Mouse (Mus musculus): ENCODE measurements around the gene Usp33.
A peak's percentile ranks its signal among the peaks of the same experiment; 100 is the strongest.
"Not testable (repeated sequence)": the region's sequence is repeated elsewhere in the genome, so short reads cannot be mapped to it uniquely, and the experiment has no call there.

Usp33 gene

DNA sequence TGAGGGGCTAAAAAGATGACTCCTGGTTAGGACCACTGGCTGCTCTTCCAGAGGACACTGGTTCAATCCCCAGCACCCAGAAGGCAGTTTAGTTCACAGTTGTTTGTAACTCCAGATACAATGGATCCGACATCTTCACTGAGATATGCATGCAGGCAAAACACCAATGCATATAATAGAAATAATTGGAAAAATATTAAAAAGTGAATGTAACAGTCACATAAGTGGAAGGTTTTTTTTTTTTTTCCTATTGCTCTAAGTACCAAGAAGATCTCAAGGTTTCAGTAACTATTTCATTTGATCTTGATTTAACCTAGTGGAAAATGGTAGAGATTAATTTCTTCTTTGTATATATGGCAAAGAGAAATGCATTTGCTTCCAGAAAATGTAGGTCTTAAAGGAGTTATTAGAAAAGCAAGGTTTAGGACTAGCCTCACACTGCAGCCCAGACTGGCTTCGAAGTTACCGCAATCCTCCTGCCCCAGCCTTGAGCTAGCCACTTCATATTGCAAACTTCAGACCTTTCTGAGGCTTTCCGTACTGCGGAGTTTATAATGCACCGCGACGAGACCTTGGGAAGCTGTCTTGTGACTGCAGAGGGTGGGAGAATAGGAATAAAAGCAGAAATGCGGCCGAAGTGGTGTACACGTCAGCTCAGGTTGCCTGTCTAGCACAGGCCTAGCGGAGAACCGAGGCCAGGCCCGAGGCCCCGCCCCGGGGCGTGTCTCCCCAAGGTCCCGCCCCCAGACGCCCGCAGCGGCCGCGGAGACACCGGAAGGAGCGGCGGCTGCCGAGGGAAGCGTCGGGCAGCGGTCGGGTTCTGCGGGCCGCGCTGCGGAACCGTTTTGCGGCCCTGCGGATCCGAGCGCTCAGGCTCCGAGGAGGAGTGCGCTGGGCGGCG lies at the start of gene Usp33:
Usp33 (plus strand) TSS at position 747 of the 901 bp plus-strand sequence.
- peak; percentile 94 for DNase-seq (ENCODE audit: inconsistent ontology term)

DNA sequence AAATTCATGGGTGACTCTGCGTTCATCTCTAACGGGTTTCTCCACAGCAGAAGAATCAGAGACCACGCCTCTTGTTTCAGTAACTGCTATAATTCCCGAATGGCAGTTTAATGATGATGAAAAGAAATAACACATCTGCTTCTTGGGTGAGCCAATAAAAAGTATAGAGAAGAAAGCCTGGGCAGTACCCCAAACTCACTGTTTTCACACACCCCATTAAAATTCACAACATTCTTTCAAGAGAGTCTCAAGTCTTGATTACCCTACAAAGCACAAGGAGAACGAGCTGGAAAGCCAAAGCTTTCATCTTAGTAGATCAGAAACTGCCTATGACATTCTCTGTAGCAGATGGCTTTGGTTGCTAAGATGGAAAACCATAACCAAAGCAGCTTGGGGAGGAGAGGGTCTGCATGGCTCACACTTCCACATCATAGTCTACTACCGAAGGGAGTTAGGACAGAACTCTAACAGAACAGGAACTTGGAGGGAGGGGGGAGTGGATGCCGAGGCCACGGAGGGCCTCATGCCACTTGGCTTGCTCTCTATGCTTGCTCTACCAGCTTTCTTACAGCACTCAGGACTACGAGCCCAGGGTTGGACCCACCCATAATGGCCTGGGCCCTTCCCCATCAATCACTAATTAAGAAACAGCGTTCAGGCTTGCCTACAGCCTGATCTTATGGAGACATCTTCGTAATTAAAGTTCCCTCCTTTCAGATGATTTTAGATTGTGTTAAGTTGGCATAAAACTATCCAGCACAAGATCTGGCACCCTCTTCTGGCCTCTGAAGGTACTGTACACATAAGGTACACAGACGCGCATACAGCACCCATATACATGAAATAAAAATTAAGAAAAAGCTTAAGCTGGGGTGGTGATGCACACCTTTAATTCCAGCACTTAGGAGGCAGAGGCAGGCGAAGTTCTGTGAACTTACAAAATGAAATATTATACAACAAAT lies 45.6 kb upstream of the Usp33 start:
- DNase-seq (ENCODE audit: inconsistent ontology term): no peak

DNA sequence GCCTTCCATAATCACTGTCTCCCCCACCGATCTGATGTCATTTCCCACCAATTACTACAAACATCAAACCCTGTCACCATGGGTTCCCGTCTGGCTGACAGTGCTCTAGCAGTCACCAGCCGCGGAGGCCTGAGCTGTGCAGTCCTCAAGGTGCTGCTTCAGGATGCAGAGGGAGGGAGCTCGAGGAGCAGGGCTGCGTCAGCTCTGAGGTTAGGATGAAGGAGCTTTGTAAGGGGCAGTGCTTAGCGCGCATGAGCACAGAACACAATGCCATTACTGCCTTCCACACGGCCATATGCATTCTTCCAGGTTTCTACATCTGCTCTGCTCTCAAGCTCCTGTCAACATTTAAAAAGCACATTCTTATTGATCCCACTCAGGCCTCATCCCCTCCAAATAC lies 43.3 kb upstream of the Usp33 start:
- no peak for DNase-seq (ENCODE audit: inconsistent ontology term)

DNA sequence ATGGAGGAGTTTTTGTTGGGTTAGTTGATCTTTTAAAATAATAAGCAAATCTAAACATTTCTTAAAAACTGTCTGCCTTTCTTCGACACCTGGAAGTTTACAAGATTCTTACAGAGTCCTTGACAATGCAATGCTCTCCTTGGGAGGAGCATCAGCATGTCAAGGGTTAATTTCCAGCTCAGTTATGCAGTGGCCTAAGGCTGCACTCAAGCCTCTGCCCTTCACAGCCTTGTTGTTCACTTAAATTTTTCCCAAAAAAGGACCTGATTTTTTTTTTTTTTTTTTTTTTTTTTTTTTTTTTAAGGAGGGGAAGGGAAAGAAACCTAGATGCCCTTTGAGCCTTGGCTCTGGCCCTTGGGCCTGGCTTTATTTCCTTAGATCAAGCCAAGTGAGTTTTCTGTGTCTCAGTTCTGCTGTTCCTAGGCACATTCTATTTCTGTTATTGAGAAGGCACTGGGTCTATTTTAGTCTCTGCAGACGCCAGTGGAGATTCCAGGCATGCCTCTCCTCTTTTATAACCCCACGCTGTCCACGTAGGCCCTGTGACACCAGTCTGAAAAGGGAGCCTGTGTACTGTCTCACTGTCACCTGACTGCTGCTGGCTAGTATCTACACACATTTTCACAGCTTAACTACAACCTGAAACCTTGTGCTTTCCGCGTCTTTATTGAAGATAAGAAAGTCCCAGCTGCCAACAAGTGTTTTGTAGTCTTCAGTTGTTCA lies 42.0 kb upstream of the Usp33 start:
- DNase-seq (ENCODE audit: inconsistent ontology term): peak; percentile 80

DNA sequence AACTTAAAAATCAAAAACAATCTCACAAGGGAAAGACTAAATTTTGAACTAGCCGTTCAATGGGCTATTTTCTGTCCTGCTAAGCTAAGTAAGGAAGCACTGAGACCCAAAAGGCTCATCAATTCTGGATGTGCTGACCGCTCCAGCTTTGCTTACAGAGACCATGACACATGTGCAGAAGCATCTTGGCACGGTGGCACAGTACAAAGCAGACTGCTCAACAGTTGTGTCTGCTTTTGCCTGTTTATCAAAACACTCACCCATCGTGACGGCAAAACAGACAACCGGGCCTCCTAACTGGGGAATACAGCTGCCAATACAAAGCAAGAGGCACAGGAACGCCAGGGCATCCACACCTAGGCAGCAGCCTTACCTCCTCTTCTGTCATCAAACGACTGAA lies 41.2 kb upstream of the Usp33 start:
- DNase-seq (ENCODE audit: inconsistent ontology term): no peak

DNA sequence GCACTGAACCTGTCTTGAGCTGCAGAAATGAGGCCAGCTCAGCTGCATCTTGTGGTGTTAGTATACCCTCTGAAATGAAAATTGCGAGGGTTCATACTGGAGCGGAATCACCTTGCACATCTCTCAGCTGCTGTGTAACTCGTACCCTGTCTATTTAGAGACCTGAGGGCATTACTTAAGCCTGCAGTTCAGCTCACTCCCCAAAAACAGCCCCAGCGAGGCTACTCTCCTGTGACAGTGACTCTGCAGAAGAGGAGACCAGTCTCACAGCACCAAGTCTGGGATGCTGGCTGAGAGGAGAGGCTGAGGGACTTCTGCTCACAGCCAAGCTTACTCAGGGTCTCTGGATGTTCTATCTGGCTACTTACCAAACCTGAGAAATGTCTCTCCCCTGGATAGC lies 40.3 kb upstream of the Usp33 start:
- no peak for DNase-seq (ENCODE audit: inconsistent ontology term)

DNA sequence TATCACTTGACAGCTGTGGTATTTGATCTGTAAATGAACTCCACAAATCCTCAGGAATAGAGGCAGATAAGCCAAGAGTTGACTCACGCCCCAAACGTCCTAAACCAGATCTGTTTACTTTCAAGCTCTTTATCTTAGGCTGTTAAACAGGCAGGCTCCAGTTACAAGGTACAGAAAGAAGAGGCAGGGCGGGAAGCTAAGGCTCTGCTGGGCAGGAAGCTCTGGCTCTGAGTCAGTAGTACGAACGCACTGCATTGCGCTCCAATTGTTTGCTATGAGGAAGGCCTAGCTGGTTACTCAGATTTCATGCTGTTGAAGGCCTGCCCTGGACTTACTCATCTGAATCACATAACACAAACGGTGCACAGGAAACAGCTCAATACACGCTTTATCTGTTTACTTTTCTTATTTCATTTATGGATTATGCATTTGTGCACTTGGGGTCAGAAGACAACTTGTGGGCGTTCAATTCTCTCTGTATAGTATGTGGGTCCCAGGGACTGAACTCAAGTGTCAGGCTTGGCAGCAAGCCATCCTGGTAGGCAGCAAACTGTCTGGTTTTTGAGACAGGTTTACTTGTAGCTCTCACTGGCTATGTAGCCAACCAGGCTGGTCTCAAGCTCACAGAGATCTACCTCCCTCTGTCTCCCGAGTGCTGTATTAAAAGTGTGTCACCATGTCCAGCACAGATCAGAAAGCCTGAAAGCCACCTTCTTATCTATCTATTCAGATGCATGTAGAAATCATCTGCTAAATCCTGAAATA lies 37.6 kb upstream of the Usp33 start:
- DNase-seq (ENCODE audit: inconsistent ontology term): peak; percentile 80

DNA sequence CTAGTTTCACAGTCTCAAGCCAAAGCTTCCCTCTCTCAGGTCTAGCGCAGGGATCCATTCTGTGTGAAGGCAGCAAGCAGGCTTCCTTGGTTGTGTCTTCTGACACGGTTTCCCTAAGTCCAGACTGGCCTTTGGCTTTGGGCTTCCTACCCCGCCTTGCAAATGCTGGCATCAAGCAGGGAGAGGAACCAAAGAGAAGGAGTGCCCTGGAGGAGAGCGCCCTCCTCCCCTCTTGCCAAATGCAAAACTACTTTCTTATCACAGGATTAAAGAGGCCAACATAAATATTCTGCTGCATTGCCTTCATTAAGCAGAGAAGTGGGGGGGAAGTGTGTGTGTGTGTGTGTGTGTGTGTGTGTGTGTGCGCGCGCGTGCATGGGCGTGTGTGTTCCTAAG lies 37.0 kb upstream of the Usp33 start:
- no peak for DNase-seq (ENCODE audit: inconsistent ontology term)

DNA sequence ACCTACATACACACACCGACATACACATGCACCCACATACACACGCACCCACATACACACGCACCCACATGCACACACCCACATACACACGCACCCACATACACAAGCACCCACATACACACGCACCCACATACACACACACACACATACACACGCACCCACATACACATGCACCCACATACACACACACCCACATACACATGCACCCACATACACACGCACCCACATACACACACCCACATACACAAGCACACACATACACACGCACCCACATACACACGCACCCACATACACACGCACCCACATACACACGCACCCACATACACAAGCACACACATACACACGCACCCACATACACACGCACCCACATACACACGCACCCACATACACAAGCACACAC lies 31.6 kb upstream of the Usp33 start:
- not testable (repeated sequence) for DNase-seq (ENCODE audit: inconsistent ontology term)

DNA sequence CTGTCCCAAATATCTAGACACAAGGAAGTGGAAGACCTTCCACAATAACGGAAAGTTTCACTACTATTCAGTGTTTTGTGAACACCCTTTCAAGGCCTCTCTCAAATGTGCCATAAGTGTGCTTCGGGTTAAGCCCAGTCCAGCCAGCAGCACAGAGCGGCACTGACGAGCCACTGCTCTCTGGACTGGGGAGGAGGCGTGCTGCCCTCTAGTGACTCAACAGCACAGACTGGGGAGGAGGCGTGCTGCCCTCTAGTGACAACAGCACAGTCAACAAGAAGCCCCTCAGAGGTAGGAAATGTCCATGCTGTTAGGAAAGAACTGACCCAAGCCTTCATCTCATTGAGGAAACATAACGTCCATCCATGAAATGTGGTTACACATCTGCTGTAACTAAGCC lies 30.7 kb upstream of the Usp33 start:
- DNase-seq (ENCODE audit: inconsistent ontology term): peak; percentile 81

DNA sequence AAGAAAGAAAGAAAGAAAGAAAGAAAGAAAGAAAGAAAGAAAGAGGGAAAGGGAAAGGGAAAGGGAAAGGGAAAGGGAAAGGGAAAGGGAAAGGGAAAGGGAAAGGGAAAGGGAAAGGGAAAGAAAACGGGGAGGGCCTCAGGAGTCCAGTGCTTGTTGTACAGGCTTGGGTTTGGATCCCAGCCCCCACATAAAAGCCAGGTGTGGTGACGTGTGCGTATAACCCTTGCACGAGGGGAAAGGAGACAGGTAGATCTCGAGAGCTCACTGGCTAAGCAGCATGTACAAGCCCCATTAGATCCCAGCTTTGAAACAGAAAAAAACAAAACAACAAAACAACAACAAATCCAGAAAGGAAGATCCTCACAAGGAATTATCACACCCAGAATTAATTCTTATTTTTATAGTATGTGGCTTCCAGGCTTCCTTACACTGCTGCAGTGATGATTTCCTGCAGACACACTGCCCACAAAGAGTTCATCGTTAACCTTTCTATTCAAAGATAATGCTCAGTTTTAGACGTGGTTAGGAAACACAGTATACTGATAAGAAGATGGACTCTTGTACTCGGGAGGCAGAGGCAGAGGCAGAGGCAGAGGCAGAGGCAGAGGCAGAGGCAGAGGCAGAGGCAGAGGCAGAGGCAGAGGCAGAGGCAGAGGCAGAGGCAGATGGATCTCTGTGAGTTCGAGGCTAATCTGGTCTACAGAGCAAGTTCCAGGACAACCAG lies 29.7 kb upstream of the Usp33 start:
- DNase-seq (ENCODE audit: inconsistent ontology term): not testable (repeated sequence)

DNA sequence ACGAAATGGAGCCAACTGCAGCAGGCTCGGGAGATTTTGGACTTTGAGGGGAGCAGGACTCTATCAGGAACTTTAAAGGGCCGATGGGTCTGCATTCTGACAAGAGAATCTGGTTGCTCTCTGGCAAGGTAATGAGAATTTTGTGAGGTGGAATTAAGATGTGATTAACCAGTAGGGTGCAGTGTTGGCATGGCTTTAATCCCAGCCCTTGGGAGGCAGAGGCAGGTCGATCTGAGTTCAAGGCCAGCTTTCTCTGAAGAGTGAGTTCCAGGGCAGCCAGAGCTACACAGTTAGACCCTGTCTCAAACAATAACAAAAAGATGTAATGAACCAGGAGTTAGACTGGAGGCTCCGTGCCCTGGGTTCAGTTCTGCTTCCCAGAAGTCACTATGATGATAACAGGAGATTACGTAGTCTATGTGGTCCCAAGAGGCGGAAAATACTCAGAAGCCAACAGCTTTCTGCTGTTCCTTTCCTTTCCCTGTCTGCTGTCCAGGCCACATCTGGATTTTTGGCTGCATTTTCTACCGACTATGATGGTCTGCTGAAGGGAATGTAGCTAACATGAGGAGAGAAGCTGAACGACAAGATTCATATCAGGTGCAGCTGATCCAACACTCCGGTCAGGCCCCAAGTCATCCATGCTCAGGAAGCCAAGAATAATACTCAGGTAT lies 25.2 kb upstream of the Usp33 start:
- DNase-seq (ENCODE audit: inconsistent ontology term): no peak

DNA sequence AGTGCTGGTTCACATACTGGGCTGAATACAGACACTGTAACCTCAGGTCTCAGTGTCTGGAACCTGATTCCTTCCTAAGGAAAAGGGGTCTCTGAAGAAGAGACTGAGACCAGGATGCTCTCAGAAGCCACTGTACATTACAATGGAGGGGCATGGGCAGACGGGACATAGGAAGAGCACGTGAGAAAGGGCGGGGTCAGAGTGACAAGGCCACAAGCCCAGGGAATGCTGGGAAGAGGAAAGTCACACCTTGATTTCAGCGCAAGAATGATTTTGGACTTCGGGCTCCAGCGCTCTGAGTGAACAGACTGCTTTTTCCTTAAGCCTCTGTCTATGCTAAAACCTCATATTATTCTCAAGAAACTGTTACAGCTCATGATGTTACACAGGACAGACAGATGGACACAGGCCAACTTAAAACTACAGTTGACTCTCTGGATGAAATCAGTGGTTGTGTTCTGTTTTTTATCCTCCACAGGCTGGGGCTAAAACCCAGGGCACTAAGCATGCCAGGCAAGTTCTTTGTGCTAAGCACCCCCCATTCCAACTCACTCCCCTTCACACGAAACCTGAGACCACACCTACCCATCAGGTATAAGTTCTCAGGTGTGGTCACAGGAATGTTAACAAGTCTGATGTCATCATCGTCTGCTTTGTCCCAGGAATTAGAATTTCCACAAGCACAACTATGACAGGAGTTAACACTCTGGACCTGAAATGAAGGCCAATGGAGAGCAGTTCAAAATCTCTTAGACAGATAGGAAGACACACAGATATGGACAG lies 24.3 kb upstream of the Usp33 start:
- DNase-seq (ENCODE audit: inconsistent ontology term): no peak

DNA sequence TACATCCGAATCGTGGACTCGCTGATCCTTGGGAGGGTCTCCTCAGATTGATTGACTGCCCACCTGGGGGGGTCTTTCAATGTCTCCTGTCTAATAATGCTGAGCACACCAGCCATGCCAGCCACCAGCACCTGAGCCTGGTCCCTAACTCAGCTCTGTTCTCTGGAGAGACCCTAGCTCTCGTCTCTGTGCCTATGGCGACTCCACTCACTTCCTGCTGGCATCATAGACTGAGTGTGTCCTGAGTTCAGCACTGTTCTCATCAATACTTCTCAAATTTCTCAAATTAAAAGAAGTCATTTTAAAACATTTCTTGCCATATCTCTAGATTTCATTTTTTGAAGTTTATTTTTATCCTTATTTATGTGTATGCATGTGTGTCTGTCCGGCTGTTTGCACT lies 14.2 kb upstream of the Usp33 start:
- no peak for DNase-seq (ENCODE audit: inconsistent ontology term)

DNA sequence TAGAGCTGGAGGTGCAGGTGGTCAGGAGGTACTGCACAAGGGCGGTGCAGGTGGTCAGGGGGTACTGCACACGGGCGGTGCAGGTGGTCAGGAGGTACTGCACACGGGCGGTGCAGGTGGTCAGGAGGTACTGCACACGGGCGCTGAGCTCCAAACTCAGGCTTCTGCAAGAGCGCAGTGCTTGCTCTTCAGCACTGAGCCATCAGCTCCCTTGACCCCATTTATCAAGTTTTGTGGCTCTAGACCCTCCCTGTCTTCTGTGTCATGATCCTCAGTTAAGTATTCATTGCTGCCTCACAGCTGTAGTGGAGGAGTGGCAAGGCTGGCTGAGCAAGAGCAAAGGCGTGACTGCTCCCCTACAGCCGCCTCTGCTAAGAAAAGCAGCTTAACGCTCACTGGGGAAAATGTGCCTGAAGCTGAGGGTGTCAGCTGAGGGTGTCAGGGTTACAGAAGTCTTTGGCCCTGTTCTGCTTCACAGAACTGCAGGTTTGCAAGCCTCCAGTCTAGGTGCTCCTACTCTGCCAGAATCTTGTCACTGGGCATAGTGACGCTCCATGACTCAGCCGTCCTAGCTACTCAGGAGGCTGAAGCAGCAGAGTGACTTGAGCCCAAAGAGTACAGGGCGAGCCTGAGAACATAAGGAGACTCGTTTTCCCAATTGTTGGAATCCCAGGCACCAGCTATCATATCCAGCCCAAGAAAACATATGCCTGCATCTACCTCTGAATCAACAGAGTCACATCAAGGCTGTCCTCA lies 13.6 kb upstream of the Usp33 start:
- DNase-seq (ENCODE audit: inconsistent ontology term): no peak

DNA sequence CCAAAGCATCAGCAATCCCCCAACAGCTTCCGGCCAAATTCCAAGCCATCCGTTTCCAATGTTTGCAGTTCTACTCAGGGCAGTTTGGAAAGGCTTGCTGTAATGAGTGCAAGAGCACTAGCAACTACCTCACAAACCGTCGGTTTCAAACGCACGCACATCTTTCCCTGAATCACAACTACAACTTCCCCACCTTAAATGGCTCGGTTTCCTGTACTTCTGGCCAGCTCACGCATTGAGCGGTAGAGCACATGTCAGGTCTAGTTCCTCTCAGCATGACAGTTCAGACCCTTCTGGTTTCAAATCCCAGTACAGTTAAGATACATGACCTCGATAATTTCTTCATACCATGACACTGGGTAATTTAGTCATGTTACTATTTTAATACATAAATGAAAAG lies 12.6 kb upstream of the Usp33 start:
- no peak for DNase-seq (ENCODE audit: inconsistent ontology term)

DNA sequence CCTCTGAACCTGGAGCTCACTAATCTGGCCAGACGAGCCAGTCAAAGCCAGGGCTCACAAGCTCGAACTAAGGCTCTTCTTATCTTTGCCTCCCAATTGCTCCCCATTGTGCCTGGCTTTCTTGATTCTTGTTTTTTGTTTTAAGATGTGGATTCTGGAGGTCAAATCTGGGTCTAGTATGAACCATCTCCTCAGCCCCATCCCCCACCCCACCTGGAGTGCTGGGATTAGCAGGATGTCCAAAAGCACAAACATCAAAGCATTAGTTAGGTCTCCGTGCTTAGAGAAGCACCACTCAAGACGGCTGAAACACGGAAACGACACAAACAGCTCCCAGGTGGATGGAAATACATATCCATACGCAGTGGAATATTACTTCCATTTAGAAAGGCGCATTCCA lies 10.2 kb upstream of the Usp33 start:
- no peak for DNase-seq (ENCODE audit: inconsistent ontology term)

DNA sequence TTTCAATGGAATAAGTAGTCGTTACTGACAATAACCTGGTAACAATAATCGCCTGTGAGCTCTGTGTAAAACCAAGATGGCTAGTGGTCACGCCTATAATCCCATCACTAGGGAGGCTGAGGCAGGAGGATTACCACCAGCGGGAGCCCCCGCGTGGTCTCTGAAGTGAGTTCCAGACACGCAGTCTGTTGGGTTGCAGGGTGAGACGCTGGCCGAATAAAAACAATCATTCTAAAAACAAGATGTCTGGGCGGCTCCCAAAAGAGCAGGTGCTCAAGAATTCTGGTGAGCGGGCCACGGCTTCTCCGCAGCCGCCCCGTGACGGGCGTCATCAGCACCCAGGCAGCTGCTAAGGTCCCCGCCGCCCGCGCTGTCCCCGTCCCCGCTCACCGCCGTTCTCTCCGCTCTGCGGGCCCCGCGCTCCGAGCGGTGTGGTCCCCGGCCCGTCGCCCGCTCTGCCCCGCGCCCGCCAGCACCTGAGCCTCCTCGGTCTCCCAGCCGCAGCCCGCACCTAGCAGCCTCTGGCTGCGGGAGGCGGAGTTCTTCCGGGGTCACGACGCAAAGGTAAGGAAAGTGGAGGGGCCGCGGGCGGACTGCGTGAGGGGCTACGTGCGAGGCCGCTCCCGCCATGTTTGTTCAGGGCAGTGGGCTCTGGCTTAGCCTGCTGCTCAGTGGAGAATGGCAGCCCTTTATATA lies 6.3 kb upstream of the Usp33 start, which contains the start of gene Miga1:
Miga1 (minus strand) TSS at position 546 of the 696 bp plus-strand sequence.
- peak; percentile 66 for DNase-seq (ENCODE audit: inconsistent ontology term)
